Mouse (Mus musculus) ES-Bruce4 (cell line): ENCODE measurements around the gene Gm21988. TPM values are rescaled to one million over a fixed set of nuclear protein-coding genes. Genes with fewer than 3 reads are reported as not detected.
A peak's percentile ranks its signal among the peaks of the same experiment; 100 is the strongest.

Experiments
- H3K27ac ChIP-seq: 2 replicates; pipeline ENCODE4 v1.5.1; 2012; ENCODE audit warnings: low read length, inconsistent platforms; ENCODE audit not compliant: insufficient read depth
- H3K27me3 ChIP-seq: 2 replicates; pipeline ENCODE4 v1.6.1; 2012; ENCODE audit warnings: mild to moderate bottlenecking, low read length, inconsistent platforms; ENCODE audit not compliant: control insufficient read depth, poor library complexity, insufficient read depth, severe bottlenecking
- H3K36me3 ChIP-seq: 2 replicates; pipeline ENCODE4 v1.6.1; 2012; ENCODE audit warnings: inconsistent platforms, mild to moderate bottlenecking, low read length, moderate library complexity; ENCODE audit not compliant: control insufficient read depth, poor library complexity, insufficient read depth, severe bottlenecking
- H3K4me1 ChIP-seq: one replicate; pipeline ENCODE4 v1.8.1; 2011; ENCODE audit warnings: low read length; ENCODE audit not compliant: control insufficient read depth, insufficient read depth
- H3K4me3 ChIP-seq: 2 replicates; pipeline ENCODE4 v1.5.1; 2011; ENCODE audit warnings: low read depth, mild to moderate bottlenecking, low read length
- H3K9ac ChIP-seq: 2 replicates; pipeline ENCODE4 v1.6.1; 2012; ENCODE audit warnings: low read depth, mild to moderate bottlenecking, inconsistent platforms; ENCODE audit not compliant: poor library complexity, severe bottlenecking
- H3K9me3 ChIP-seq: replicated peaks from 2 replicates; pipeline ENCODE4 v1.6.1; 2012; ENCODE audit warnings: mild to moderate bottlenecking, low read length, inconsistent platforms; ENCODE audit not compliant: control insufficient read depth, poor library complexity, insufficient read depth, severe bottlenecking
- CTCF ChIP-seq: IDR thresholded peaks from one replicate; pipeline ENCODE4 v1.8.1; 2011; ENCODE audit warnings: low read depth, low read length
- EP300 ChIP-seq: IDR thresholded peaks from 2 replicates; pipeline ENCODE4 v1.6.1; 2011; ENCODE audit warnings: low read depth, low read length; ENCODE audit not compliant: insufficient read depth
- POLR2A ChIP-seq: IDR thresholded peaks from one replicate; pipeline ENCODE4 v1.8.1; 2011; ENCODE audit warnings: low read length; ENCODE audit not compliant: insufficient read depth
- polyA plus RNA-seq: library from polyadenylated mRNA; stranded (reverse); fragments of >200 nt; gene quantifications from 2 replicates; pipeline ENCODE4 v1.2.4, GENCODE M21; 2011; ENCODE audit warnings: low read depth; ENCODE audit not compliant: missing spikeins, insufficient read depth, insufficient read length

The Gm21988 gene
- polyA plus RNA-seq, 1 experiment: 0.55 TPM

GRCm38 (mm10) chr11:70212423-70212822 is 27.2 kb downstream of the Gm21988 start, which contains the start of gene Slc16a11:
Gene Slc16a11 (plus strand): TSS chr11:70212752.
- Histone ChIP-seq H3K9ac (peak within 1 kb of the TSS; percentile 41), H3K27me3 (no peaks in the 10 kb centered on the region)

GRCm38 (mm10) chr11:70211972-70212371 is 27.7 kb downstream of the Gm21988 start:
- H3K27ac ChIP-seq: no peak overlapping the region
- H3K4me3 ChIP-seq: no peak overlapping the region
- H3K9me3 ChIP-seq: no peaks in the 10 kb centered on the region
- TF ChIP-seq CTCF: no peak
- no peak for TF ChIP-seq POLR2A
- TF ChIP-seq EP300: no peak
- no peaks in the 10 kb centered on the region for H3K27me3 ChIP-seq
- no peaks in the 10 kb centered on the region for H3K4me1 ChIP-seq
- no peaks in the 10 kb centered on the region for H3K36me3 ChIP-seq
- H3K9ac ChIP-seq: no peak overlapping the region

More at GRCm38 (mm10) chr11:70212423-70212822, 27.2 kb downstream of the Gm21988 start, which contains the start of gene Slc16a11:
- TF ChIP-seq EP300: no peak
- TF ChIP-seq CTCF: no peak
- no peak for TF ChIP-seq POLR2A
- H3K9me3 ChIP-seq: no peaks in the 10 kb centered on the region
- no peak within 1 kb of the TSS for H3K27ac ChIP-seq
- no peak within 1 kb of the TSS for H3K4me3 ChIP-seq
- H3K4me1 ChIP-seq: no peaks in the 10 kb centered on the region
- no peaks in the 10 kb centered on the region for H3K36me3 ChIP-seq

- no peak overlapping the region for H3K27ac ChIP-seq
- no peaks in the 10 kb centered on the region for H3K27me3 ChIP-seq
- H3K36me3 ChIP-seq: no peaks in the 10 kb centered on the region
- no peak overlapping the region for H3K4me3 ChIP-seq
- H3K9me3 ChIP-seq: no peaks in the 10 kb centered on the region
- TF ChIP-seq CTCF (no peak), EP300 (no peak), POLR2A (no peak)
- H3K4me1 ChIP-seq: no peaks in the 10 kb centered on the region
- H3K9ac ChIP-seq: no peak overlapping the region
Observed at GRCm38 (mm10) chr11:70210681-70211080, 28.9 kb downstream of the Gm21988 start.

GRCm38 (mm10) chr11:70208778-70209388 is 30.7 kb downstream of the Gm21988 start:
- H3K27me3 ChIP-seq: no peaks in the 10 kb centered on the region
- no peaks in the 10 kb centered on the region for H3K9me3 ChIP-seq
- TF ChIP-seq EP300 (no peak), CTCF (no peak), POLR2A (no peak)
- no peaks in the 10 kb centered on the region for H3K36me3 ChIP-seq
- H3K4me1 ChIP-seq: no peaks in the 10 kb centered on the region
- no peak overlapping the region; the same call in 1 of the 2 replicates for H3K27ac ChIP-seq
- H3K4me3 ChIP-seq: no peak overlapping the region
- H3K9ac ChIP-seq: no peak overlapping the region

- Histone ChIP-seq H3K27me3 (no peaks in the 10 kb centered on the region), H3K9ac (no peak overlapping the region), H3K4me1 (no peaks in the 10 kb centered on the region), H3K36me3 (no peaks in the 10 kb centered on the region), H3K4me3 (no peak overlapping the region), H3K27ac (no peak overlapping the region), H3K9me3 (no peaks in the 10 kb centered on the region)
- TF ChIP-seq CTCF: no peak
- no peak for TF ChIP-seq EP300
- no peak for TF ChIP-seq POLR2A
Observed at GRCm38 (mm10) chr11:70207283-70207682, 32.3 kb downstream of the Gm21988 start.

- H3K9ac ChIP-seq: no peak overlapping the region
- no peak overlapping the region for H3K27ac ChIP-seq
- no peaks in the 10 kb centered on the region for H3K4me1 ChIP-seq
- TF ChIP-seq CTCF: no peak
- TF ChIP-seq EP300: no peak
- no peak for TF ChIP-seq POLR2A
- H3K36me3 ChIP-seq: no peaks in the 10 kb centered on the region
- H3K4me3 ChIP-seq: no peak overlapping the region
- no peaks in the 10 kb centered on the region for H3K27me3 ChIP-seq
- H3K9me3 ChIP-seq: no peaks in the 10 kb centered on the region
Observed at GRCm38 (mm10) chr11:70206801-70207200, 32.8 kb downstream of the Gm21988 start.
